Mouse (Mus musculus): Measurements from ENCODE around the gene 2610318N02Rik. TPM values are rescaled to one million over a fixed set of nuclear protein-coding genes. Genes with fewer than 3 reads are reported as not detected.
"Not testable (repeated sequence)": the region's sequence is repeated elsewhere in the genome, so short reads cannot be mapped to it uniquely, and the experiment has no call there.

2610318N02Rik gene
- 153 and 164 TPM in 2 replicates for polyA plus RNA-seq (2016; fragmentation: Nextera tagmentation; extraction: Ambion mirVana)

DNA sequence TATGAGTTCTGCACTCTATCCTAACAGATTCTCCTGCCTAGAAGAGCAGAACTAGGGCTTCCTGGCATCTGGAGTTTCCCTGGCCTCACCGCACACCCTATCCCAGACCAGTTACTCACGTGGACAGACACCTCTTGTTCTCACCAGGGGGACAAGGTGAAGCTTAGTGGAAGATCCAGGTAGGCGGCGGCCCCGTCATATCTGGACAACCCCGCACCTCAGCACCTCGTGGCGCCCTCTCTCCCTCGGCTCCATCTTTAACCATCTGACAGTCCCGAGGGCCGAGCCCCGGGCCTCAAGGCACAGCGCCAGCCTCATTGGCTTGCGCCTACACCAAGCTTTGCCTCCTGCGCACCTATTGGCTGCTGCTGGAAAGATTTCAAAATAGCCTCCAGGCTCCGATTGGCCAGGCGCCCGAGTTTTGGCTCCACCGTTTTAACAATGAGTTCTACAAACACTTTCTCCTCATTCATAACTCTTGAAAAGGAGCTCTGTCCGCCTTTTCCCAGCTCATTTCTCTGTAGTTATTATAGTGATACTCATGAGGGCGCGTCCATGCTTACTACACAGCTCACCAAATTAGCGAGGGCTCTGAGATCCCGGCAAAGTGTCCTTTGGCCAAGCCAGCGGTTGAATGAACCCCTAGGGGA, at the start of gene 2610318N02Rik:
Gene 2610318N02Rik, minus strand, starts transcription at position 297 of the 650 bp plus-strand sequence.
- whole genome bisulfite sequencing = under 1% methylated on average over 25 of the region's 25 CpGs
- Histone ChIP-seq H3K36me3 (replicated peaks) (peaks cover 44% of the 10 kb centered on the region), H3K9me3 (no peaks in the 10 kb centered on the region), H3K4me3 (peak within 1 kb of the TSS; percentile 73), H3K27ac (peak within 1 kb of the TSS; percentile 93), H3K27me3 (ENCODE audit: poor library complexity, severe bottlenecking) (no peaks in the 10 kb centered on the region), H3K4me1 (peaks cover 43% of the 10 kb centered on the region)
- DNase-seq (ENCODE audit: extremely low spot score, low spot score) = peak; percentile 88

DNA sequence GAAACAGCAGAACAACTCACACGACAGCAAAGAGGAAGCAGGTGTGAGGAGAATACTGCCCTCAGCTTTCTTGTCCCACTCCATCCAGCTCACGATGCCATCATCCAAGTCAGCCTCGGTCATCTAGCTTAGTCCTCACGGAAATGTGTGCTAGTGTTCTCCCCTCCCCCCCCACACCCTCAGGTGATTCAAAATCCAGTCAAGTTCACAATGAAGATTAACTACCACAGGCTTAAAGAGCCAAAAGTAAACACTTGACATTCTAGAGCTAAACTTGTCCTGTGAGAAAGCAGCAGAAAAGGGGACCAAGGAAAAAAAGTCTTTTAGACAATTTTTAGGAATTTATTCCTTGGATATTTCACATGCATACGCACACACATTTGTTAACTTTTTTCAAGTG, 43.1 kb upstream of the 2610318N02Rik start:
- DNase-seq (ENCODE audit: extremely low spot score, low spot score) = no peak
- no peaks in the 10 kb centered on the region for H3K9me3 ChIP-seq
- H3K36me3 ChIP-seq (replicated peaks) = peaks cover 92% of the 10 kb centered on the region
- no peak overlapping the region for H3K4me3 ChIP-seq
- no peaks in the 10 kb centered on the region for H3K27me3 ChIP-seq (ENCODE audit: poor library complexity, severe bottlenecking)
- WGBS = 89% methylated on average over 5 of the region's 5 CpGs
- no peak overlapping the region for H3K27ac ChIP-seq
- H3K4me1 ChIP-seq = no peaks in the 10 kb centered on the region

DNA sequence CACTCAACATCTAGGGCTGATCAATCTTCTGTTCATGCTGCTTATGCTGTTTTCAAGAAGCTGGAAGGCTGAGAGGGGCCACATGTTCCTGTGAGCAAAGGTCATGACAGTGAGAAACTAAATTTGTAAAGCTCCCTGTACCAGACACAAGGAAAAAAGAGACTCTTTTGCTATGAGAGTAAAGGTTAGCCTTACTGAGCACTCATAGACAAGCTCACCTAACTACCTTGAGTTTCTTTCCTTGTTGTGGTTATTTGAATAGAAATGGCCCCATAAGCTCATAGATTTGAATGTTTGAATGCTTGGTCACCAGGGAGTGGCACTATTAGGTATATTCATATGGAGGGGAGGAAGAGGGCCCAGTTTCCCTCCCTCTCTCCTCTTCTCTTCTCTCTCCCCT, 42.2 kb upstream of the 2610318N02Rik start:
- H3K9me3 ChIP-seq = no peaks in the 10 kb centered on the region
- no peak for DNase-seq (ENCODE audit: extremely low spot score, low spot score)
- H3K27ac ChIP-seq = no peak overlapping the region
- no peaks in the 10 kb centered on the region for H3K4me1 ChIP-seq
- no peak overlapping the region for H3K4me3 ChIP-seq
- H3K27me3 ChIP-seq (ENCODE audit: poor library complexity, severe bottlenecking) = no peaks in the 10 kb centered on the region
- peaks cover 90% of the 10 kb centered on the region for H3K36me3 ChIP-seq (replicated peaks)

DNA sequence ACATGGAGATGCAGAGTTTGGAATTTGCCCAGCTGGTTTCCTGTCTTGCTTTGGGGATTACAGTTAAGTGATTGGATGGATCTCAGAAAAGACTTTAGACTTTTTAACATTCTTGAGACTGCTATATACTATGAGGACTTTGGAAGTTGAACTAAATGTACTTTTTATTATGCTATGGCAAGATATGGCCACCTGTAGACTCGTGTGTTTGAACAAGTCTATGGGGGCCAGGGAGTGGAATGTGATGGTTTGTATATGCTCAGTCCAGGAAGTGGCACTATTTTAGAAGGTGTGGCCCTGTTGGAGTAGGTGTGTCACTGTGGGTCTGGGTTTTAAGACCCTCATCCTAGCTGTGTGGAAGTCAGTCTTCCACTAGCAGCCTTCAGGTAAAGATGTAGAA, 40.5 kb upstream of the 2610318N02Rik start:
- H3K4me1 ChIP-seq; H3K4me3 ChIP-seq; H3K27ac ChIP-seq; H3K27me3 ChIP-seq (ENCODE audit: poor library complexity, severe bottlenecking); H3K9me3 ChIP-seq; DNase-seq (ENCODE audit: extremely low spot score, low spot score): not testable (repeated sequence)
- peaks cover 86% of the 10 kb centered on the region for H3K36me3 ChIP-seq (replicated peaks)
- WGBS = 91% methylated on average over 1 of the region's 1 CpGs

DNA sequence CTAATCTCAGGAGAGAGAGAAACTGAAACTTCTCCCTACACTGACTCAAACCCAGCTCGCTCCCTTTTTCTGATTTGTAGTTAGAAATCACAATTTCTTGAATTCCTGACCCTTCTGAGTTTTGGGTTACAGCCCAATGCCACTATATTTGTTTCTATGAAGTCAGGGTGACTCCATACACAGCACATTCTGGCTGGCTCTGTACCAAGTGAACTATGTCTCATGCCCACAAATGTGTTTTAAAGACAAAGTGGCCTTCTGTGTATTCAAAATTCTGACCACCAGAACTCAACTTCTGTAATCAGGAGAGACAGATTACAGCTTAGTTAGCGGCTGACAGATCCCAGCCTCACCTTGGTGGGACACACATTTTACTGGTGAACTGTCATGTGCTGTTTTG, 29.4 kb upstream of the 2610318N02Rik start:
- no peaks in the 10 kb centered on the region for H3K4me1 ChIP-seq
- no peaks in the 10 kb centered on the region for H3K27me3 ChIP-seq (ENCODE audit: poor library complexity, severe bottlenecking)
- WGBS = 96% methylated on average over 2 of the region's 2 CpGs
- DNase-seq (ENCODE audit: extremely low spot score, low spot score) = no peak
- H3K27ac ChIP-seq = no peak overlapping the region
- peaks cover 84% of the 10 kb centered on the region for H3K36me3 ChIP-seq (replicated peaks)
- no peaks in the 10 kb centered on the region for H3K9me3 ChIP-seq
- H3K4me3 ChIP-seq = no peak overlapping the region

DNA sequence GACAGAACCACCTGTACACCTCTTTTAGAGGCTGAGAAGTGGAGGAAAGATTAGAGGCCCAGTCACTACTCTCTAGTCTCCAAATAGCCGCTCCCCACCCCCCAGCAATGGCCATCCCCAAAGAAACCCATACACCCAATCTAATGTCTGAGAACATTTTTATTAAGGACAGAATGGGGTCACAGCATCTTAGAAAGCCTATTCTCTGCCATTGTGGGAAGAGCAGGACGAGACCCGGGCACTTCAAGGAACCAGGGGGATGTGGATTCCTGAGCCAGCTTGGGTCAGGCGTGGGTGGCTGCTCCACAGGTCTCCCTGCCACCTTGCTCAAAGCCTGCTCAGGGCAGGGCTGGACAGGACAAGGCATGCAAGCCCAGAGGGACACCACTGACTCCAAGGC, 26.9 kb upstream of the 2610318N02Rik start:
- Histone ChIP-seq H3K27ac (no peak overlapping the region), H3K27me3 (ENCODE audit: poor library complexity, severe bottlenecking) (peaks cover 20% of the 10 kb centered on the region), H3K36me3 (replicated peaks) (peaks cover 60% of the 10 kb centered on the region), H3K9me3 (no peaks in the 10 kb centered on the region), H3K4me1 (peaks cover 17% of the 10 kb centered on the region), H3K4me3 (no peak overlapping the region)
- 95% methylated on average over 4 of the region's 4 CpGs for WGBS
- no peak for DNase-seq (ENCODE audit: extremely low spot score, low spot score)

DNA sequence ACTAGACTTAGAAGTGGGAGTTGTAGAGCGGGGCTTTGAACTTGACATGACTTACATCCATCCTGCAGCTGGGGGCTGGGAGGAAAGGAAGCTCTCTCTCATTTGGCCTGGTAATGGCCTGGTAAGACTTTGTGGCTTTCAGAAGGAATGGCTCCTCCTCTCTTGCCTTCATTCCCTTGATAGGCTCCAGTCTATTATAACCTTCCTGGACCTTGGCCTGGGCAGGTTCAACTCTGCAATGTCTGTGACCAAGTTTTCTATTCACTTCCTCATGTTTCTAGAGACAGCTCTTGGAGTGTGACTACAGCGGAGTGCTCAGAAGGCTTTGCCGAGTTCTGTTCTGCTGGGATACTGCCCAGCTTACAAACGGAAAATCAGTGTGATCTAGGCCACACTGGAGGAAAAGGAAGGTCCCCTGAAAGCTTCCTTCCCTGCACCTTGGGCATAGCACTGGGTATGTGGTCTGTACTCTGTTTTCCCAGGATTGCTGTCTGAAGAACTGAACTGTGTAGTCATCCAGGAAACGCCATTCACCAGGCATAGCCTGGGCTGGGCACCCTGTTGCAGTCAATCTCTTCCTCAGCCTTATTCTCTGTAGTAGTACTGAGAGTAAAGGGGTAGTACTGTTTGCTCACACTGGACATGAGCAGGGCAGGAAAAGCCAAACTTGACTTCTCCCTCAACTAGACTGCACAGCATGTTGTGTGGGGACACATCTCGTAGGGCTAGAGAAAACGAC, 25.7 kb upstream of the 2610318N02Rik start:
- Histone ChIP-seq H3K9me3 (no peaks in the 10 kb centered on the region), H3K4me3 (no peak overlapping the region), H3K36me3 (replicated peaks) (peaks cover 48% of the 10 kb centered on the region), H3K27me3 (ENCODE audit: poor library complexity, severe bottlenecking) (peaks cover 22% of the 10 kb centered on the region), H3K27ac (no peak overlapping the region), H3K4me1 (peaks cover 20% of the 10 kb centered on the region)
- WGBS = 90% methylated on average over 7 of the region's 7 CpGs
- DNase-seq (ENCODE audit: extremely low spot score, low spot score) = no peak

DNA sequence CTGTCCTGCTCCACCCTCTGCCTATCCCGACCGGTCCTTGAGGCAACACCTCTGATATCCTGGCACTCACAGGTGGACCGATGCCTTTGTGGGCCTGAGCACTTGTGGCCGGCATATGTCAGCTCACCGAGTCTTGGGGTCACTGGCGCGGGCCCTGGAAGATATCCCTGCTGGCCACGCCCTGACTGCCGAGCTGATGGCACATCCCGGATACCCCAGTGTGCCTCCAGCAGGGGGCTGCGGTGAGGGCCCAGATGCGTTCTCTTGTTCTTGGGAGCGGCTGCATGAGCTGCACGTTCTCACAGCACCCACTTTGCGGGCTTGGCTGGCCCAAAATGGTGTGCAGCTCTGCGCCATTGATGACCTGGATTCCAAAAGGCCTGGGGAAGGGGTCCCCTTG, 23.1 kb upstream of the 2610318N02Rik start:
- Histone ChIP-seq H3K4me1 (peaks cover 28% of the 10 kb centered on the region), H3K4me3 (peak overlapping the region; percentile 66), H3K36me3 (replicated peaks) (peaks cover 24% of the 10 kb centered on the region), H3K27ac (no peak overlapping the region), H3K27me3 (ENCODE audit: poor library complexity, severe bottlenecking) (peaks cover 22% of the 10 kb centered on the region), H3K9me3 (no peaks in the 10 kb centered on the region)
- DNase-seq (ENCODE audit: extremely low spot score, low spot score) = peak; percentile 54
- WGBS = 5% methylated on average over 16 of the region's 16 CpGs

DNA sequence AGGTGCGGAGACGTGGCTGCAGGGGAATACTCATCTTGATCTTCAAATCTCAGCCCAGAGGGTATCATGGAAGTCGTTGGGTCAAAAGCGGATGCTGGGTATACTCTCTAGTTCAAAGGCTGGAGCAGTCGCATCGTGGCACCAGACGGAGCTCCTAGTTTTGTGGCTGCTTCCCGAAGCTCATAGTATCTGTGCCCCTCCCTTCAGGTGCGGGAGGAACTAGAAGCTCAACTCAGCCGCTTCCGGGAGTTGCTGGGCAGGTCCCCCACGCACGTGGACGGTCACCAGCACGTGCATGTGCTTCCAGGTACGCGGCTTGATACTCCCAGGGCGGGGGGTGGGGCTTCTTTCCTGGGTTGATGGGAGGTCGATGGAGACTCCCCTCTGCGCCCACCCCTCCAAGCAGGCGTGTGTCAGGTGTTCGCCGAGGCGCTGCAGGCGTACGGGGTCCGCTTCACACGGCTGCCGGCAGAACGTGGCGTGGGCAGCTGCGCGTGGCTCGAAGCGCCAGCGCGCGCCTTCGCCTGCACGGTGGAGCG, 22.5 kb upstream of the 2610318N02Rik start:
- H3K9me3 ChIP-seq = no peaks in the 10 kb centered on the region
- DNase-seq (ENCODE audit: extremely low spot score, low spot score) = no peak
- under 1% methylated on average over 41 of the region's 41 CpGs for WGBS

DNA sequence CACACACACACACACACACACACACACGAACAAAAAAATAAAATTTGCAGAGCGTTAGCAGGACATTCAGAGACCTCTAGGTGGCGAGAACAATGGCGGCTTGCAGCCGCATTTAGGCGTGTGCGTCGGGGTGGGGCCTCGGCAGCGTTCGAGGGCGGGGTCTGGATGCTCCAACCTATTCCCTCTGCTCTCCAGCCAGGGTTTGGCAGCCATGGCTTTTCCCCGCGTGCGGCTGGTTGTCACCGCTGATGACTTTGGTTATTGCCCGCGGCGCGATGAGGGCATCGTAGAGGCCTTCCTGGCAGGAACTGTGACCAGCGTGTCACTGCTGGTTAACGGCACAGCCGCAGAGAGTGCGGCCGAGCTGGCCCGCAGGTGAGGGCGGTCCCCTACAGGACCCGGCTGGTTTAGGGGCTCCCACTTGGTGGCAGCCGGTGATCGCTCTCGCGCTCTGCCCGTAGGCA, 21.8 kb upstream of the 2610318N02Rik start, which contains the start of gene Ccdc116:
Gene Ccdc116, minus strand, starts transcription at position 458 of the 464 bp plus-strand sequence.
- Histone ChIP-seq H3K9me3 (no peaks in the 10 kb centered on the region), H3K27me3 (ENCODE audit: poor library complexity, severe bottlenecking) (peaks cover 22% of the 10 kb centered on the region), H3K4me3 (peak within 1 kb of the TSS; percentile 66), H3K36me3 (replicated peaks) (peaks cover 11% of the 10 kb centered on the region), H3K27ac (peak within 1 kb of the TSS; percentile 53), H3K4me1 (peaks cover 28% of the 10 kb centered on the region)
- peak; percentile 86 for DNase-seq (ENCODE audit: extremely low spot score, low spot score)
- WGBS = under 1% methylated on average over 34 of the region's 34 CpGs

More for the DNA sequence above, 22.5 kb upstream of the 2610318N02Rik start:
- Histone ChIP-seq H3K27me3 (ENCODE audit: poor library complexity, severe bottlenecking) (peaks cover 22% of the 10 kb centered on the region), H3K4me1 (peaks cover 28% of the 10 kb centered on the region), H3K27ac (peak overlapping the region; percentile 53), H3K36me3 (replicated peaks) (peaks cover 18% of the 10 kb centered on the region), H3K4me3 (peak overlapping the region; percentile 66)

DNA sequence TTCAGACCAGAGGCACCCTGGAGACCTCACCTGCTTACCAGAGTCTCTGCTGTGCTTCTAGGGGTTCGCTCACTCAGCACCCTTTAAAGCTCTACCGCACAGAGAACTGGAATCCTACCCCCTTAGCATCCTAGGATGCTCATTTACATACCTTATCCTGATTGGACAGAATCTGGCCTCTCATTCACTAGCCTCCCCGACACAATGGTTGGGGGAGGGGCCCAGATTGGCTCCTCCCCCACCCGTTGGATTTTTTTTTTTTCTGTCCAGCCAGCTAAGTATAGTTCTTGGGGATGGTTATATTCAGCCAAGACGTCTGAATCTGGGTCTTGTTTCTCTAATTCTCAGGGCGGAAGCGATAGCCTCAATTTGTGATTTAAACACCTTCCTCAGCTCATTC, 19.4 kb upstream of the 2610318N02Rik start, which contains the start of gene Ydjc:
Gene Ydjc, plus strand, starts transcription at position 283 of the 400 bp plus-strand sequence.
- no peaks in the 10 kb centered on the region for H3K36me3 ChIP-seq (replicated peaks)
- H3K27me3 ChIP-seq (ENCODE audit: poor library complexity, severe bottlenecking) = peaks cover 22% of the 10 kb centered on the region
- H3K4me3 ChIP-seq = 0 out of 2 replicates have a peak within 1 kb of the TSS, but pooled peaks have one; percentile 4
- no peak within 1 kb of the TSS for H3K27ac ChIP-seq
- no peak for DNase-seq (ENCODE audit: extremely low spot score, low spot score)
- no peaks in the 10 kb centered on the region for H3K9me3 ChIP-seq
- WGBS = 16% methylated on average over 7 of the region's 7 CpGs
- peaks cover 28% of the 10 kb centered on the region for H3K4me1 ChIP-seq

DNA sequence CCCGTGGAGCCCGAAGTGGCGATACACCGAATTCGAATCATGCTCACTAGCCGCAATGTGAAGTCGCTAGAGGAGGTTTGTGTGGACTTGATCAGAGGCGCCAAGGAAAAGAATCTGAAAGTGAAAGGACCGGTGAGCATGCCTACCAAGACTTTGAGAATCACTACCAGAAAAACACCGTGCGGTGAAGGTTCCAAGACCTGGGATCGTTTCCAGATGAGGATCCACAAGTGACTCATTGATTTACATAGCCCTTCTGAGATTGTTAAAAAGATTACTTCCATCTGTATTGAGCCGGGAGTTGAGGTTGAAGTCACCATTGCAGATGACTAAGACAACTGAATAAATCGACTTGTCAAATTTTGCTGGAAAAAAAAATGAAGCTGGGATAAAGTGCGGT, 12.4 kb upstream of the 2610318N02Rik start:
- H3K4me1 ChIP-seq = peaks cover 9% of the 10 kb centered on the region
- H3K4me3 ChIP-seq = no peak overlapping the region
- no peaks in the 10 kb centered on the region for H3K9me3 ChIP-seq
- H3K27ac ChIP-seq = no peak overlapping the region
- DNase-seq (ENCODE audit: extremely low spot score, low spot score) = no peak
- 85% methylated on average over 15 of the region's 15 CpGs for WGBS
- H3K36me3 ChIP-seq (replicated peaks) = no peaks in the 10 kb centered on the region
- 0 out of 2 replicates have a peak, but pooled peaks cover 3% of the 10 kb centered on the region for H3K27me3 ChIP-seq (ENCODE audit: poor library complexity, severe bottlenecking)

DNA sequence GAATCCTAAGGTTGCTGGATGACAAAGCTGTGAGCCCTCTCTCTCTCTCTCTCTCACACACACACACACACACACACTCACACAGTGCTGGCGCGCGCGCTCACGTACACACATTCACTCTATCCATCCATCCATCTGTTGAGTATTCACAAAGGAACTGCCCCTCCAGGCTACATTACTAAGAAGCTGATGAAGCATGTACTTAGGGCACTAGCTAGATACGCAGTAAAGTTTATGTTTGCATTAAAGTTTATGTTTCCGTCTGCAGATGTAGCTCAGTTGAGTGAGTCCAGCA, 7.9 kb upstream of the 2610318N02Rik start:
- no peak for DNase-seq (ENCODE audit: extremely low spot score, low spot score)
- peak overlapping the region; percentile 93 for H3K27ac ChIP-seq

More for the DNA sequence above, 7.9 kb upstream of the 2610318N02Rik start:
- Histone ChIP-seq H3K4me3 (peak overlapping the region; percentile 82), H3K27me3 (ENCODE audit: poor library complexity, severe bottlenecking) (0 out of 2 replicates have a peak, but pooled peaks cover 3% of the 10 kb centered on the region), H3K9me3 (no peaks in the 10 kb centered on the region), H3K36me3 (replicated peaks) (peaks cover 14% of the 10 kb centered on the region), H3K4me1 (peaks cover 25% of the 10 kb centered on the region)
- WGBS = 41% methylated on average over 7 of the region's 7 CpGs
